Mouse (Mus musculus) kidney, adult 8-10 months (tissue): ENCODE data around the gene Kcnc1.

Experiments used
- DNase-seq, 2 experiments: peaks; one replicate each; pipeline ENCODE4 v3.0.0; 2022

The Kcnc1 gene

DNA sequence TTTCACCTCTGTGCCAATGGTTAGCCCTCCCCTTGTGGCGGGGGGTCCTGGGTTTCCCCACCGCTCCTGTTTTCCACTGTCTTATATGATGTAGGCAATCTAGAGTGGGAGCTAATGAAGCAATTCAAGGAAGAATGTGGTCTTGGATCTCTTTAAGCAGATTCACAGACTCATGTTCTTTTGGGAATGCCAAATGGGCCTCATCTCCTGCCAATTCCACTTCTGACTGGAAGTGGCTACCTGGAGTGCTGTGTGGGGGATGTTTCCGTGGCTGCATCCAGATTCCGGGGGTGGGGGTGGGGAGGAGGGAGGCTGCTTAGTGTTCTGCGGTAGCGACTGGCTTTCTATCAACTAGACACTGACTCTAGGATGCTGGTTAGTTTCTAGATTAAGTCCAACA lies 83.5 kb downstream of the Kcnc1 start:
- DNase-seq, result no peak

- peak in 1 of 2 experiments; percentile 5 for DNase-seq
Observed at GRCm38 (mm10) chr7:46482099-46482531, 85.8 kb downstream of the Kcnc1 start.

DNA sequence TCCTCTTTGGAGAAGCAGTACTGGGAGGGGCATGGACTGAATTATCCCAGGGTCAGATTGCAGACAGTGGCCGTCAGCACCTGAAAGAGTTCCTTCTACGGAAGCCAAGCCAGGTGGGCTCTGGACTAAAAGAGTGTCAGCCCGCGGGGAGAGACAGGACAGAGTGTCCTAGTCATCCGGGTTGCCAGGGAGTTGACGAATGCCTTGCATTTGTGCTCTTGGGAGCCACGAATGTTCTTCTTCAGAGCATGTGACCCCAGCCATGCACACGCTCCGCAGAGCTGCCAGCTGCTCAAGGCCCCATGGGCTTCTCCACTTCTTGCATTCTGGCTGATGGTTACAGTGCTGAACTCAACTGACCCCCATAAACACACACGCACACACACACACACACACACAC lies 86.8 kb downstream of the Kcnc1 start:
- no peak for DNase-seq

GRCm38 (mm10) chr7:46484223-46484622 lies 87.9 kb downstream of the Kcnc1 start:
- no peak for DNase-seq

GRCm38 (mm10) chr7:46486761-46487160 lies 90.5 kb downstream of the Kcnc1 start:
- DNase-seq, result no peak

DNA sequence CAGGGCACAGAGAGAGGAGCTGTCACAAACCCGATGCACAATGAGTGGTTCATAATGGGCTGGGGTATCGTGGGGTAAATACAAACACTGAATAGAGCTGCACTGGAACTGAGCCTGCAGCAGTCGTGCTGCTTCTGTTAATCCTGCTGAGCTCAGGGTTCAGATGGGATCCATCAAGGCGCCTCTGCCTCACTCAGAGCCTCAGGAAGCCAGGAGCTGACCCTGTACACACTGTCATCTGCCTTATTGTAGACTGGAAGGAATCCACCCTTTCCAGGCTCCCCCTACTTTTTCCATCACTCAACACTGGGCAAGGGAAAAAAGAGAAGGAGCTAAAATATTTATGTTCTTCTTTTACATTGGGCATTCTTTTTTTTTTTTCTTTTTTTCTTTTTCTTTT lies 91.1 kb downstream of the Kcnc1 start:
- DNase-seq, result no peak
